Mouse (Mus musculus) adrenal gland, adult 10 weeks (tissue): ENCODE measurements around the gene Pgap2. TPM values are rescaled to one million over a fixed set of nuclear protein-coding genes. Genes with fewer than 3 reads are reported as not detected.

ENCODE experiments used
- polyA plus RNA-seq: library from polyadenylated mRNA; stranded (reverse); fragments of 350-450 nt; fragmentation: Illumina TruSeq; extraction: RNeasy Lipid Tissue Mini Kit (QIAGEN cat#74804); gene quantifications from one replicate; pipeline ENCODE4 v1.2.3, GENCODE M21; 2014; ENCODE audit warnings: low read depth, low replicate concordance

Gene Pgap2
- 78.5 TPM for polyA plus RNA-seq

GRCm38 (mm10) chr7:102209756-102210721 is at the start of gene Pgap2, which contains the start of gene Nup98:
Gene Pgap2 (plus strand): TSS chr7:102210208.
Gene Nup98 (minus strand): TSS chr7:102210176.

GRCm38 (mm10) chr7:102255954-102256353 is 45.9 kb downstream of the Pgap2 start, which contains the start of gene Rhog:
Gene Rhog (minus strand): TSS chr7:102256054.

GRCm38 (mm10) chr7:102267601-102268394 is 57.8 kb downstream of the Pgap2 start, which contains the start of gene Stim1:
Gene Stim1 (plus strand): TSS chr7:102267806.

Other genes starting within 250 kb of the Pgap2 start
- 16.7 TPM for gene Il18bp, start 191.5 kb upstream of the Pgap2 start, polyA plus RNA-seq
- 13.8 TPM for gene Rnf121, start 144.7 kb upstream of the Pgap2 start, polyA plus RNA-seq
- 8.8 TPM for gene Xndc1, start 144.7 kb upstream of the Pgap2 start, polyA plus RNA-seq
- not detected for gene Xntrpc, start 144.5 kb upstream of the Pgap2 start, polyA plus RNA-seq
- not detected for gene Trpc2, start 127.1 kb upstream of the Pgap2 start, polyA plus RNA-seq
- not detected for gene Art1, start 108.5 kb upstream of the Pgap2 start, polyA plus RNA-seq
- not detected for gene Art5, start 100.7 kb upstream of the Pgap2 start, polyA plus RNA-seq
- gene Chrna10, start 93.4 kb upstream of the Pgap2 start, polyA plus RNA-seq: not detected
- gene Nup98, start within 50 bp of the Pgap2 start, polyA plus RNA-seq: 65.3 TPM
- gene Rhog, start 45.8 kb downstream of the Pgap2 start, polyA plus RNA-seq: 7.1 TPM
- 15.4 TPM for gene Stim1, start 57.6 kb downstream of the Pgap2 start, polyA plus RNA-seq
- 47.2 TPM for gene Rrm1, start 231.5 kb downstream of the Pgap2 start, polyA plus RNA-seq